Mouse (Mus musculus) CH12.LX (cell line): ENCODE data around the gene Iqschfp.

ENCODE experiments used
- CTCF ChIP-seq, 2 experiments: IDR thresholded peaks in 1 of 2; conservative IDR thresholded peaks in 1 of 2; 2 replicates each; pipeline ENCODE4 v1.5.1; 2011 to 2012; ENCODE audit warnings: low read depth in 2 of 2, low read length in 2 of 2, improper control_type of control experiment in 1 of 2, inconsistent platforms in 1 of 2, mild to moderate bottlenecking in 1 of 2, moderate library complexity in 1 of 2
- EP300 ChIP-seq: IDR thresholded peaks from 2 replicates; pipeline ENCODE4 v1.6.1; 2011; ENCODE audit warnings: low read length, improper control_type of control experiment
- JUND ChIP-seq: conservative IDR thresholded peaks from 2 replicates; pipeline ENCODE4 v1.6.1; 2011; ENCODE audit warnings: low read depth, low read length, improper control_type of control experiment
- MAFK ChIP-seq: IDR thresholded peaks from 2 replicates; pipeline ENCODE4 v1.6.1; 2011; ENCODE audit warnings: low read length, improper control_type of control experiment; ENCODE audit not compliant: insufficient replicate concordance
- POLR2A ChIP-seq: IDR thresholded peaks from 2 replicates; pipeline ENCODE4 v1.6.1; 2011; ENCODE audit warnings: low read depth, mild to moderate bottlenecking, improper control_type of control experiment, low read length
- POLR2AphosphoS2 ChIP-seq: IDR thresholded peaks from 2 replicates; pipeline ENCODE4 v1.6.1; 2011; ENCODE audit warnings: low read depth, low read length, improper control_type of control experiment
- RCOR1 ChIP-seq: conservative IDR thresholded peaks from 2 replicates; pipeline ENCODE4 v1.6.1; 2012; ENCODE audit warnings: low read depth, mild to moderate bottlenecking, inconsistent platforms, low read length, improper control_type of control experiment
- USF1 ChIP-seq: IDR thresholded peaks from 2 replicates; pipeline ENCODE4 v1.6.1; 2014; ENCODE audit warnings: low read depth, mild to moderate bottlenecking, inconsistent platforms, low read length, improper control_type of control experiment

DNA sequence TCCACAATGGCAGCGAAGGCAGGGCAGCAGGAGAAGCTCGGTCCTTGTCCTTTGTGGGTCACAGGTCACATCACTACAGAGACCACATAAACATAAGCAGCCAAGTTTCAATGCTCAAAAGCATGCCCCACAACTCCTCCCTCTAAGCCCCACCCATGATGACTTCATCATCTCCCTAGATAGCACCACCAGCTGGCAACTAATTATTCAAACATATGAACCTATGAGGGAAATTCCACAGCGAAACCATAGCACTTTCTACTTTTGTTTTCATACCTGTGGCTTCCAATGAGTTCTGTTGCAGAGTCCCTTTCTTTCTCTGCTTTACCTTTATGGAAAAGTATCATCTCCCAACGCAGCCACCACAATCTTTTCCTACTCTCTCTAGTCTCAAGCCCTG lies 443.5 kb downstream of the Iqschfp start:
- TF ChIP-seq CTCF (conservative IDR thresholded peaks at IDR 0.05 in 1 of 2, IDR thresholded peaks at IDR 0.05 in 1 of 2; ENCODE audit: low read depth in 2 of 2, low read length in 2 of 2), result no peak
- no peak for TF ChIP-seq POLR2A
- TF ChIP-seq MAFK, result no peak
- no peak for TF ChIP-seq RCOR1
- TF ChIP-seq EP300, result no peak; the same call in 1 of the 2 replicates
- no peak for TF ChIP-seq USF1
- no peak for TF ChIP-seq POLR2AphosphoS2
- TF ChIP-seq JUND, result no peak
